Mouse (Mus musculus) skeletal muscle tissue, adult 2 months (tissue): ENCODE measurements at regions not wholly inside any gene's neighbourhood (a gene's known extent, or its start where the extent isn't known, plus 50 kb on each side); places are given as distances from the start of the nearest gene placed in this dataset.

Experiments
- DNase-seq: peaks from one replicate; pipeline ENCODE4 v3.0.0-alpha.2; 2012; ENCODE audit warnings: low read depth, low spot score

DNA sequence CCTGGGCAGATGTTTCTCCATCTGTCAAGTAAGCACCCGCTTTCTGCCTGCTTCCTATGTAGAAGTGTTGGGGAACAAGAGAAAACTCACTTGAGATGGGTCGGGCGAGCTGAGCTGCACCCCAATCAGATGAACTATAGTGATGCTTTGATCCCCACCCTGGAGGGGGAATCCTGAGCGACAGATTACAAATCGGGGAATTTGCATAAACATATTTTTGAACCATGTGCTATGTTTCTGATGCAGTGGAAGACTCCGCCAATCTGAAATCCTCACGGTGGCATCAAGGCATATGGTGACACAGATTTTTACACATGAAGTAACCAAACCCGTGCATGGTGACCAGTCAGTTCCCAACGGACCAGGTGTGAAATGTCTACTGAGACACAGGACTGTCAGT is 231.4 kb upstream of the Chd6 start:
- no peak for DNase-seq

DNA sequence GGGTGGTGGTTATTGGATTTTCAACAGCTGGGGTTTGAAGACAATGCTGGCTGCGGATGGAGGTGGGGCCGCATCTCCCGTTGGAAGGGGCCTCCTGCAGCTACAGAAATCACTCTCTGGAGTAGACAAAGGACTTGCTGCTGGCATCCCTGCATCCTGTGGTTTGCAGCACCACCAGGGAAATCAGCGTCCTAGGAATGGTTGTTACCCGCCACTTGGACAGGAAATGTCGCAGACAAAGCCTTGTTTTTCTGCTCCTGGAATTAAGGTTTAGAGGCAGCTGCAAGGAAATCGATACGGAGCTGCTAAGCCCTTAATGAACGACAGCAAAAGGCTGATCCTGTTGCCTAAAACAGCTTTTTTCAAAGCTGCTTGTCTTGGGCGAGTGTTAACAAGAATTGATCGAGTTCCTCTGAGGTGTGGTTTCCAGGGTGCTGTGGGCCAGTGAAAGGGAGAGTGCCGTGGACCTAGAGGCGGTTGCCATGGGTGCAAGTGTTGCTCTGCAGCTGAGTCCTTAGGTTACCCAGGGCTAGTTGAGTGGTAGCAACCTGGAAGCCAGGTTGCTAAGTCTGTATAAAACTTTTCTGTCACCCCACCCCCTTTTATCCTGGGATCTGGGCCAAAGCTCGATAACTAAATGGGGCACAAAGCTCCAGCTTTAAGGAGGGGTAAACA is 230.6 kb upstream of the Chd6 start:
- DNase-seq, result no peak

DNA sequence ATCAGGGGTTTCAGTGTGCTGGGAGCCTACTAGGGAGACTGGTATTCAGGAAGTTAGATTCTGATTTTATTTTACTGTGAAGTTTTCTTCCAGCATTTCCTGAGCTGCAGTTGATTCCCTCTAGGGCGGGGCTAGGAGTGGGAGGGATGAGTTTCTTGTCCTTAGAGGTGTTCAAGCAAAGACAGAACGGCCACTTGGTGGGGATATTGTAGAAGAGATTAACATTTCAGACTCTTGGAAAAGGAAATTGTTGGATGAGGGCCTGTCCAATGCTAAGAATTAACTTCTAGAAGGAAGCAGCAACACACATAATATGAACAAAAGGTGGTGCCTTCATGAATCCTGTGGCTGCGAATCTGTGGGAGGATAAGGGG is 230.1 kb upstream of the Chd6 start:
- DNase-seq, result no peak

DNA sequence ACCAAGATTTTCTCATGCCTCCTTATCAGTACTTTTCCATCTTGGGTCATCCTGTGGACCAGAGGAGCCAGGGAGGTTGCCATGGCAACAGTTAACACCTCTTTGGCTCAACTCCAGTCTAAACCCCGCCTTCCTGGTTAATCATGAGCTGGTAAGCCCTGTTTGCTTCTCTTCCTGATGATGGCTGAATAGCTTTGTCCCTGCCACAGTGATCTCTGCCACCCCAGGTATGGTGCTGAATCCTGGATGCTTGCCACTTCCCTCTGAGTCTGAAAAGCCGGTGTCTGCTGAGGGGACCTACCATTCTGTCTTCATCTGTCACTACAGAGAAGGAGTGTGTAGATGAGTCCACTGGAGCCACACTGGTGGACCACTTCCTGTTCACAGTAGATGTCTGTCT is 223.8 kb upstream of the Chd6 start:
- no peak for DNase-seq

DNA sequence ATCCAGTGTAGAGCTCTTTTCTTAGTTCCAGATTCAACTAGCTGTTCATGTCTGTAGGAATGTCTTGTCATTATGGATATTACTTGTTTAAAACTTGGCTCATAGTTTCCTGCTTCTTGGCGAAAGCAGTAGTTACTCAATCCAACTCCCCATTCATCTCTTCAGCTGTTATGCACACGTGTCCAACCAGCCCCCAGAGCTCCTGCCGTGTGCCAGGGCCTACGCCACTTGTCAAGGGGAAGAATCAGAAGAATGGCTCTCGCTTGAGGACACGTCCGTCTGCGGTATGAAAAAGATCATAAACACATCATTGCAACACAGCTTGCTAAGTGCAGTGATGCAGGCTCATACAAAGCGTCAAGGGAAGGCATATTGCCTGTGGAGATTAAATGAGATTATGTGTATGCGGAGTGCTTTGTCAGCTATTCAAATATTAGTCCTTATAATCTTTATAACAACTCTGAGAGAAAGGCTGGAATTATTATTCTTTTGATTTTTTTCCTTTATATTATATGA is 223.0 kb upstream of the Chd6 start:
- peak; percentile 25 for DNase-seq

DNA sequence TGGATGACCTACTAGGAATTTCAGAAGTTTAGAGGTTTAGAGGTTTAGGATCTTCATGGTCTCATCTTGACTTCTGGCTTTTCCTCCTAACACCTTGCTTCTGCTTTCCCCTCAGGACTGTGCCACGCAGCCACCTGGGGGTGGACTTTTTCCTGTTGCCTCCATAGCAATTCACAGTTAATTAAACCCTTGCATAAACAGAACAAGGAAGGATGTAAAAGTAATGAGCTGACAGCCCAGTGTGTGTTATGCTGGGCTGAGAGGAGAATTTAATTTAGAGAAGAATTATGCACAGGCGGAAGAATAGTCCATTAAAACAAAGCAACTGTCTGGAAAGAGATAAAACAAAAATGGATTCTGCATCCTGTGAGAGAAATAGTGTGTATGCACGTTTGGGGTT is 193.9 kb upstream of the Chd6 start:
- no peak for DNase-seq

DNA sequence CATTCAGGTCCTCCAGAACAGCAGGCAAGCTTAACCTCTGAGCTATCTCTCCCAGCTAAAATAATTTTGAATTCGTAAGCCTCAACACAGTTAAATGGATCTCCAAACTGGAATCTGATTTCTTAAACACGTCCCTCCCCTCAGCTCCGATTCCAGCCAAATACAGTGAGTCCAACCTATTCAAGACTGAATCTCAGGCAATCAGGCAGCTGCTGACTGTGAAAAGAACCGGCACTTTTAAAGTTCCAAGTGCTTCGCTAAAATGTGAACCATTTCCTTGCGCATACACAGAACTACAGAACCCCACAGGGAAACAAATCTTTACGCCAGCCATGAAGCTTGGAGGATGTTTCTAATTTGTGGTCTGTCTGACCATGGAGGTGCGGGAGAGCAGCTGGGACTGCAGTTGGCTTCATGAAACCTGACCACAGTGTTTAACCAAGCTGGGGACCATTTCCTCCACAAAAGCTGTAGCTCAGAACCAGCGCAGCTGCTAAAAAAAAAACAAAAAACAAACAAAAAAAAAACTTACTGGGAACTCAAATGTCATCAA is 160.1 kb upstream of the Chd6 start:
- no peak for DNase-seq

DNA sequence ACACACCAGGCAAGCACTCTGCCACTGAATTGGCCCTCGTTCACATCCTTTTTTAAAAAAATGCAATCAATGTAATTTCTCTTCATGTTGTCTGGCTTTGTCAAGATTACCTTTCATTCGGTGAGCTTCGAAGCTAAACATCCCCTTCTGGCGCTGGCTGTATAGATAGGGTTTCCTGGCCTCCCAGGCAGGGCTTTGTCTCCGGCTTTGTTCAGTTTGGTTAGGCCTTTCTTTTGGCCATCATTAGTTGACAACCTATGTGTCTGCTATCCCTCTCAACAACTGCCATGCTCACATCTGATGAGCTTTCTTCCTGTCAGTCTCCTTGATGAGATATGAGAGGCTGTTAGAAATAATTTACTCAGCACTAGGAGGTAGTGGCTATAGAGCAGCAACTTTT is 157.6 kb upstream of the Chd6 start:
- no peak for DNase-seq

DNA sequence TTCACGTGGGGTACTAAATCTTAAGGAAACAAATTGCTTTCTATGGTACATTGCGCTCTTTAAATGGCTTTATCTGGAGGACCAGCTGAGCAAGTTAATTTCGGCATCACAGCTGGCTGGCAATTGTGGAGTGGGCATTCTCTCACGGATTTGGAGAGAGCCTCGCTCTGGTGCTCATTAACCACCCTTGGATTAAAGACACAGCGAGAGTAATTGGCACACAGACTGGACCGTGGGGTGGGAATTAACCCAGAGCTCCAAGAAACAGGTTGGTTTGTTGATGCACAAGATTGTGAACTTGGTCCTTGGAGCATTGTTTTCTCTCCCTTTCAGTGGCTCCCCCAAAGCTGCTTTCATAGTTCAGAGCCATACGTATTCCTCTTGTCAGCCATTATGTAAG is 156.3 kb upstream of the Chd6 start:
- no peak for DNase-seq

DNA sequence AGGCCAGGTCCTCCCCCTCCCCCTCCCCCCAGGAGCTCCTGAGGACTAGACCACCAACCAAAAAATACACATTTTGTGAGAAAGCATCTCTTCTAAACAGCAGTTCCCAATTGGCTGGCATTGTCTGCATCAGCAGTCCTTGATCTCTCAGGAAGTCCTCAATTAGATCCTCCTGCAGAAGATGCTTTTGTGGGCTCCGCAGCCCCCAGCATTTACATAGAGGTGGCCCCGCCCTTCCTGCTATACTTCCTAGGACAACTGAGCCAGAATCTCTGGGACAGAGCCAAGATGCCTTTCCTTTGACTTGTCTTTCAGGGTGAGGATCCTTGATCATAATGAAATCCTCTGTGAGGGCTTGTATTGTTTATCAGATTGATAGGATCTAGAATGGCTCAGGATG is 143.9 kb upstream of the Chd6 start:
- DNase-seq, result no peak

DNA sequence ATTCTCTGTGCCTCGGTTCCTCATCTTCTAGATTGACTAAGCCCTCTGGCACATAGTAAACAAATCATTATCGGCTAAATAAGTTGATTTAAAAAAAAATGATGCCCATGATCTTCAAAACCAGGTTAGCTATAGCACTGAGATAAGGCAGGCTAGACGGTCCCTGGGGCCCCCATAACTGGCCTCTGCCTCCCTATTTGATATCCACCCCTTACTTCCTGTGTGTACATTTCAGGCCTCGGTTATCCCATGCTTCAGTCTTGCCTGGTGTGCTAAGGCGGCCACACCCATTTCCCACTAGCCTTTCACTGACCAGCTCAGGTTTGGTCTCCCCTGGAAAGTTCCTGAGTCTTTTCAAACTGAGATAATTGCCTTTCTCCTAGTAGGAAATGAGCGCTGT is 132.8 kb upstream of the Chd6 start:
- no peak for DNase-seq

DNA sequence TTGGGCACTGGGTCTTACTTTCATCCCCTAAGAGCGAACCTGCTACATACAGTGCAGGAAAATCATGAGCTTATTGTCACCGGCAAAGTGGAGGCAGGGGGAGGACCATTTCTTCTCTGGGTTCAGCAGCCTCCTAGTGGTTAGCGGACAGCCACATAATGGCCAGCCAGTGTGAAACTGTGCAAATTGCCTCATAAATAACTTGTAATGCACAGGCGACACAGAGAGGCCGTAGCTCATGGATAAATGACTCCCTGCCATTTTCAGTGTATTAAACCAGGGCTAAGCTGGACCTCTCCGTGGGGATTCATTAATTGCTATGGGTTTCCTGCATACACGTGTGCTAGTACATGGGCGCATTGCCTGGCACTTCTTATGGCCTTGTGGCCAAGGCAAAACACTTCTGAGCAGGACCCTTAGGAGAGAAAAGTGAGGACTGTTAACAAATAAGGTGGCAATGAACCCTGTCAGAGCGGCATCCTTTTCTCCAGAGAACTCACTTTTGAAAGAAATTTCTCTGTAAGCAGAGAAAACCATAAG is 128.5 kb upstream of the Chd6 start:
- no peak for DNase-seq

DNA sequence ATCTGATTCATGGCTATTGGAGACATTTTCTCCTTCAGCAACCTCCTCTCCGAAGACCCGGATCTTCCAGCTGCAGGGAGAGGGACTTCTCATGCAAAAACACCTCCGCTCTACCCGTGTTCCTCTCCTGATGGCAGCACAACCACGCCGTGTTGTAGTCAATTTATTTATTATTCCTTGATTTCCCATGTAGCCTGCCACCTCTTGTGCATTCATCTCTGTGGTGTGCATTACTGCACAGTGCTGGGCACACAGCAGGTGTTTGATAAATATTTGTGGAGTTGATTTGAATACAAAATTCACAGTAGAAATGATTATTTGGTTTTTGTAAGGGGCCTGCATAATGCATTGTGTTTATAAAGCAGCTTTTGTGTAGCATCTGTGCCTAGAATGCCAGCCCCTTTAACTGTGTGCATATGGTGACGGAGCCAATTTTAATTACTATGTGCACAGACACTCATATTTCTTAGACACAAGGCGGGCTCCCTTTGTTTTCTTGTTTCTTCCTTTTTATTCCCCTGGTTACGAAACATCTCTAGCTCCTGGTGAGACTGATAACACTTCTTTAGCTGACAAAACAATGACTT is 124.4 kb upstream of the Chd6 start:
- DNase-seq, result no peak

DNA sequence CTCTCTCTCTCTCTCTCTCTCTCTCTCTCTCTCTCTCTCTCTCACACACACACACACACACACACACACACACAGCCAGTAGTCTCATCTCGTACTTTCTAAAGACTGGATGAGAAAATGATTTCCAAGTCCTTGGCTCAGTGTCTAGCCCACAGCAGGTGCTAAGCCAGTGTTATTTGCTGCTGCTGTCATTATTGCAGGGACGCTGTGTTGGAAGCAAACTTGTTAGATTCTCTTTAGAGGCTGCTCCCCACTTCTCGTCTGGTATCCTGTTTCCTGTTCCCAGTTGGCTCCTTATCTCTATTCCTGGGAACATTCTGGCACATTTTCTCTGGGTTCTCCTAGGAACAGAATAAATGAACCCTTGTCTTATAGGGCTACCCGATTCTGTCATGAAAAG is 122.5 kb upstream of the Chd6 start:
- DNase-seq, result no peak

DNA sequence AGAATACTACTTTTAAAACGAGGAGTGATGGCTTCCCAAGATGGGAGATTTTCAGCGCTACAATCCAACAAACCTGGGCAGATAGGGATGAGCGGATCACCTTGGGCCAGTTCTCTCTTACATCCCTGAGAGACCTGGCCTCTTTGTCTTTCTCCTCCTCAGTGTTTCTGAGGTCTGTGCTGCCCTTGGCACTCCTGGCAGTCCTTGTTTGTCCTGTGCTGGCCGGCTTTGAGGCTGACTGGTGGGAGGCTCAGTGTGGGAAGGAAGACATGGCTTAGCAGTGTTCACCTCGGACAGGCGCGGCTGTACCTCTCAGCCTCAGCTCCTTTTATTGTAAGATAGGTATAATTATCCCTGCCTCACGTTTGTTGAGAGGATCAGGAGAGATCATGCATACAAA is 106.9 kb upstream of the Chd6 start:
- DNase-seq, result no peak

DNA sequence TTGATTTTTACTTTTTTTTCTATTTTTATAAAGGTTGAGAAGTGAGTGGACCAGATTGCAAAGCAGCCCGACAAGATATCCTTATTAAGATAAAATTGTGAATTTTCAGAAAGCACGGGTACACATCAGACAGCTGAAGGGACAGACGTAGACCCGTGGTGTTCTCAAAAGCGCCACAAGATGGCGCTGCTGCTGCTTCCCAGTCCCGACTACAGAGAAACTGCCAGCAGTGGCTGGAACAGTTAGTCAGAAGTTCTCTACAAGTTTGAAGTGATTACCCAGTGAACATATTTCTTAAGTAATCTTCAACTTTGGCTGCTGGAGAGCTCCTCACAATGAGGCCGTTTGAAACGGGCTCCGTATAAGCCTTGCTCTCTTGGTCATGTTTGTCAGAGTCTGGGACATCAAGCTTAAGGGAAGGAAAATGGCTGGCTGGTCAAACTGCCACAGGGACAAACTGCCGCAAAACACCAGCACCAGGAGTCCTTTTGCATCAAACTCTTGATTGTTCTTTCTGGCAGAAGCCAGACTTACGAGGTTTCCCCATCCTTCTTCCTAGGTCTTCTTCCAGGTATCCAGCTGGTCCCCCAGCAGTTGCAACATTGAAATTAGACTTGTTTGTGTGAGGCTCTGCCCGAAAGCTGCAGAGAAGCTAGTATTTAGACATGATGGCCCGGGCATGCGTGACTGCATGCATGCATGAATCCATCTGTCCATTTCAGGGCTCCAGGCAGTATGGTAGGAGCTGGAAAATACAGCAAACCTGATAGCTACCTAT is 106.0 kb upstream of the Chd6 start:
- DNase-seq, result peak; percentile 68

DNA sequence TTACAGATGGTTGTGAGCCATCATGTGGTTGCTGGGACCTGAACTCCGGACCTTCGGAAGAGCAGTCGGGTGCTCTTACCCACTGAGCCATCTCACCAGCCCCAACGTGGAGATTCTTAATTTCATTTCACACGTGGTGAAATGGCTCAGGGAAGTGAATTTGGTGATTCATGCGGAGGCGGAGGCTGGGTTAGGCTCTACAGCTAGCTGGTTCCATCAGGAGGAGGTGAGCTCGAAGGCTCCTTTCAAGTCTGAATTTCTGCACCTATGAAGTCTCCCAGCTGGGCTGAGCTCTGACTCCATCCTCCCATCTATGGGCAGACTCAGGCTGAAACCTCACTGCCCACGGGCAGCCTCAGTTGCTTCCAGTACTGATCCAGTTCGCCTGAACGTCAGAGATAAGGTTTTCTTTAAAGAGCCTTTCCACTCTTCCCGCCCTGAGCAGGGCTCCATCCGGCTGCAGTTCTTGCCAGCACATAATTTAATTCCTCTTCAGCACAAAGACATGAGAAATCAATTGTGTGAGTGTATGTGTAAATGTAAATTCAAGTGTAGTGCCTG is 103.5 kb upstream of the Chd6 start:
- DNase-seq, result no peak

DNA sequence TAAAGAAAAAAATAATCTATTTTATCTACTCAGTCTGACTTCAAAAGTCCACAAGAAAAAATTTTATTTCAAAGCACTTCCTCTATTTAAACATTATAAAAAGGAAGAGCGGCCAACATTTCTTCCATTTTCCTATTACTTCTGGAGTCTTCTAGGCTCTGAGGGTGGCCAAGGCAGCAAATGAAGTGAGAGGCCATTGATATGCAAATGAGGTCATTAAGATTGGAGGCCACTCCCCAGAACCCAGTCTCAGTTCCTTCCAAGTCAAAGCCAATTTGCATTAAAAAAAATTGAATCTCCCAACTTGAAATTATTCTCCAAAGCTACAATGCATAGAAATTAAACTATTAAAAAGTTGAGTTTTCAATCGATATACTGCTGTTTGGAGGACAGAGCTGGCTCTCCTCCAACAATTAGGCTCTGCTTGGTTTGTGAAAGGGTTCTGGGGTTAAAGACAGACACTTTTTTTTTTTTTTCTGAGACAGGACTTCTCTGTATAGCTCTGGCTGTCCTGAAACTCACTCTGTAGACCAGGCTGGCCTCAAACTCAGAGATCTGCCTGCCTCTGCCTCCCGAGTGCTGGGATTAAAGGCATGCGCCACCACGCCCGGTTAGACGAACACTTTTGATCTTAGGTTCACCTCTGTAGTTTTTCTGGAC is 88.0 kb upstream of the Chd6 start:
- DNase-seq, result no peak

DNA sequence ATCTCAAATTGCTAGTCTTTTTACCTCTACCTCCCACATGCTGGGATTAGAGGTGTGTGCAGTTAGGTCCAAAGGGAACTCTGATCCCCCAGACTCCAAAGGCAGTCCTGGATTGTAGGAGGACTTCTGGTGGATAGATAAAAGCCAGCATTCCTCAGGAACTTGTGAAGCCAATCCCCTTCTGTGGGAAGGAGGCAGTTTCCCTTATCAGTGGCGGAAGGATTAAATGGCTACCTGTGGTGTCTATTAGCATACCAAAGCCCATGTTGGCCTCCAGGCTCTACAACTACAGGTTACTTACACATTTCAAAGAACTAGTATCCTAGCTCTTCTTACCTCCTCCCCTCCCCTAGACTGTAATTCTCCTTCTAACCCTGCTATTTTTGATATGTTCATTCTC is 78.6 kb upstream of the Chd6 start:
- no peak for DNase-seq

DNA sequence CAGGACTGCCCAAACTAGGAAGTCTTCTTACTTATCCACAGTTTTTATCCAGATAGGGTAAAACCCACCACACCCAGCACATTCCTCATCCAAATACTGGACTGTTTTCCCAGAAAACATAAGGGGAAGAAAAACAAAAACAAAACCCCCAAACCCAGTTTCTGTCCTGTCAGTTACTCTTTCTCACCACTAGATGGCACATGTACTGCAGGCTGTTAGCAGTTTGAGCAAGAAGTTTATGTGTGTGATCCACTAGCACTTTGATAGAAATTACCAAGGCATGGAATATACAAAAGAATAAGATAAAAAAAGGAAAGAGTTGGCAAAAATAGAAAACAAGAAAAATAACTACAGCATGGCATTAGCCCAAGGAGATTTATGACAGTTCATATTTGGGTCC is 76.2 kb upstream of the Chd6 start:
- no peak for DNase-seq

DNA sequence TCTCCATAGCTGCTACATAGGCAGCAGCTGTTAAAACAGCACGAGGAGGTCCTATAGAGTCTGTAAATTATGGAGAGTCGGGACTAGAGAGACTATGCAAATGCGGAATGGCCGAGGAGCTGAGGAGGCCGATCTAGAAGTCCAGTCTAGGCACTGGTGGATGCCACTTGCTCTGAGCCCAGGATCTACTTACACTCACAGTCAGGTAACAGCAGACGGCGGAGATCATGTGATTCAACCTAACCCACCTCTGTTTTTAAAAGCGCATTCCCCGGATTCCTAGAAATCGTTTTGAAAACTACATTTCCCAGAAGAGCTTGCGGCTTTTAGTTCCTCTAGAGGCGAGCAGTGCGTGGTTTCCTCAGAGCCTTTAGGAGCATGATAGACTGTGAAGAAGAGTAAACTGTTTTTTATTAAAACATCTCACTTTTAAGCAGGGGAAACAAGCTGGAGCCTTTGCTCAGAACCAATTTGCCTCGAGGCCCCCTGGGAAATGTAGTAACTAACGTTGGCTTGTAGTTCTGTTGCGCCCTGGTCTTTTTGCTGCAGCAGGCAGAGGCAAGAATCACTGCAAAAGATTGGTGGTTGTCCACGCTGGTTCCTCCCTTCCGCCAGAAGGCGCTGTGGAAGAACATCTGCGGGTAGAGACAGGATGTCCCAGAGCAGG is 68.6 kb upstream of the Chd6 start:
- DNase-seq, result peak; percentile 13
